Mouse (Mus musculus) embryonic fibroblast, embryonic 13.5 days (primary cell): ENCODE results near the gene Lyrm1. TPM values are rescaled to one million over a fixed set of nuclear protein-coding genes. Genes with fewer than 3 reads are reported as not detected.

Experiments
- H3K27ac ChIP-seq: 2 replicates; pipeline ENCODE4 v1.5.1; 2012; ENCODE audit warnings: low read length, control low read depth, inconsistent platforms; ENCODE audit not compliant: insufficient read depth
- H3K4me1 ChIP-seq: 2 replicates; pipeline ENCODE4 v1.6.1; 2011; ENCODE audit warnings: low read length; ENCODE audit not compliant: control insufficient read depth, insufficient read depth
- H3K4me3 ChIP-seq: 2 replicates; pipeline ENCODE4 v1.5.1; 2011; ENCODE audit warnings: mild to moderate bottlenecking, control low read depth, low read length; ENCODE audit not compliant: insufficient read depth
- CTCF ChIP-seq: IDR thresholded peaks from 2 replicates; pipeline ENCODE4 v1.5.1; 2011; ENCODE audit warnings: mild to moderate bottlenecking, control low read depth, low read length, moderate library complexity, borderline replicate concordance; ENCODE audit not compliant: insufficient read depth
- POLR2A ChIP-seq: IDR thresholded peaks from 2 replicates; pipeline ENCODE4 v1.6.1; 2011; ENCODE audit warnings: low read depth, mild to moderate bottlenecking, control low read depth, low read length, moderate library complexity
- polyA plus RNA-seq: library from polyadenylated mRNA; stranded (reverse); fragments of >200 nt; gene quantifications from 2 replicates; pipeline ENCODE4 v1.2.4, GENCODE M21; 2011; ENCODE audit warnings: low read depth; ENCODE audit not compliant: missing spikeins, insufficient read length

Gene Lyrm1
- polyA plus RNA-seq = 7.1 and 7.9 TPM in 2 replicates

DNA sequence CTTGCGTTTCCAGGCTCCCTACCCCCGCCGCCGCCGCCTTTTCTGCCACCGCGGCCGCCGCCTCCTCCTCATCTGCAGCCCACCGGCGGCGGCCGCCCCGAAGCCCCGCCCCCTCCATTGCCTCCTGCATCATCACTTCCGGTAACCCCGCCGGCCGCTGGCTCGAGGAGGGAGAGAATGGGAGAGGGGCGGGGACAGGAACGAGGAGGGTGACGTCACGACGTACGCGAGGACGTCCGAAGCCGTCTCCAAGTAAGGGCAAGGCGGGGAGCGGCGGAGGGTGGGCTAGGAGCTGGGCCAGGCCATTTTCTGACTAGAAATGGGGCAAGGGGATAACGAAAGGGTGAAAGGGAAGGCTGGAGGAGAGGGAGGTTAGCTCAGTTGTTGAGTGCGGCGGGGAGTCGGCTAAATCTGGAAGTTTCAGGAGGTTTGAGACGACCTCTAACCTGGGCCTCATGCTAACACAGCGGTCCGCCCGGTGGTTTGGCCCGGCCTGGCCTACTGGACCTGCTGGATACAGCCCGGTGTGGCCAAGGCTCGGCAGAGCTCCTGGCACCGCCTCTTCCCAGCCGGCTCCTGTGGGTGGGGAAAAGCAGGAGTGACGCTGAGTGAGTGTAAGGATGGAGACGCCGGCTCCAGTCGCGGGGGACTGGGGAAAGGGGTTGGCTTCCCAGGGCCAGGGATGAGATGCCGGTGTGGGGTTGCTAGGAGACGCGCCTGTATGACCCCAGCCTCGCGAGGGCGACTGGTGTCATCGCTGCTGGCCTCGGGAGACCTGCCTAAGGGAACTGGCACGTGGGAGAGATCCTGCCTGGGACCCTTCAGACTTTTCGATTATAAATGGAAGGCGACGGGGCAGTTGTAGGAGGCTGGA is at the start of gene Lyrm1, which contains the start of gene Dcun1d3:
Gene Lyrm1, plus strand, starts transcription at position 223 of the 874 bp plus-strand sequence.
Gene Dcun1d3, minus strand, starts transcription at position 660 of the 874 bp plus-strand sequence.
- peaks cover 3% of the 10 kb centered on the region; the same call in 1 of the 2 replicates for H3K4me1 ChIP-seq
- TF ChIP-seq POLR2A (peak; percentile 80), CTCF (no peak)
- H3K4me3 ChIP-seq = peak within 1 kb of the TSS; percentile 98
- peak within 1 kb of the TSS; percentile 98 for H3K27ac ChIP-seq

DNA sequence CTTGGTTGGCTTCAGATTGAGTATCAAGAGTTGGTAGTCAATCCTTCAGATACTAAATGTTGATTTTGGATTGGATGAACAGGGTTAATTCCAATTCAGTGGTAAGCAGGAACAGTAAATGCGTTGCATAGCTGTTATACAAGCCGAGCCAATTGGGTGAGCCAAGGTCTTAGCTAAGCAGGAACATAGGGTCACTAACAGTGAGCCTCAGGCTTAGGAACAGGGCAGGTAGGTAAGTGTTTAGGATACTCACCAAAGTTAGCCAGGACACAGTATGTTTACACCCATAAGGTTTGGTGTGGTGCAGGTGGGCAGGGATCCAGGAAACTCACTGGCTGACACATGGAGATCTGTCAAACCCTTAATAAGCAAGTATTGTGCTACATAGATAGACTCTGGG is 48.3 kb upstream of the Lyrm1 start:
- TF ChIP-seq POLR2A (no peak), CTCF (no peak)
- Histone ChIP-seq H3K4me1 (peaks cover 5% of the 10 kb centered on the region; the same call in 1 of the 2 replicates), H3K27ac (no peak overlapping the region), H3K4me3 (no peak overlapping the region)

DNA sequence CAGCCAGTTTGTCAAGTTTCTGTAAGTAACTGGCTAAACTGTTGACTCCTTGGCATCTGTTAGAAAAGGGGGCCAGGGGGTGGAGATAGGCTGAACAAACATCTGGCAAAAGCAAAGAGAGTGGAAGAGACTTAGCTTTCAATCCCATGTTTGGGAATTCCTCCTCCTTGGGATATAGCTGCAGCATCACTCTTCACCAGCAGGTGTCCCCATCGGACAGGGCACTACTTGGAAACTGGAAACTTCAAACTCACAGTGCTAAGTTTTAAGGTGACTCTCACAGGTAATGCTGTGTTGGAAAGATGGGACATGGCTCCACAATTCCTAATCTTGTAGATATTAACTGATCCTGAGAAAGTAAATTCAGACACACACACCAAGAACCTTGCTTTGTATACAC is 46.6 kb upstream of the Lyrm1 start:
- H3K4me1 ChIP-seq = peaks cover 5% of the 10 kb centered on the region; the same call in 1 of the 2 replicates
- H3K27ac ChIP-seq = no peak overlapping the region
- TF ChIP-seq POLR2A (no peak), CTCF (peak; percentile 71; the same call in 1 of the 2 replicates)
- H3K4me3 ChIP-seq = no peak overlapping the region

DNA sequence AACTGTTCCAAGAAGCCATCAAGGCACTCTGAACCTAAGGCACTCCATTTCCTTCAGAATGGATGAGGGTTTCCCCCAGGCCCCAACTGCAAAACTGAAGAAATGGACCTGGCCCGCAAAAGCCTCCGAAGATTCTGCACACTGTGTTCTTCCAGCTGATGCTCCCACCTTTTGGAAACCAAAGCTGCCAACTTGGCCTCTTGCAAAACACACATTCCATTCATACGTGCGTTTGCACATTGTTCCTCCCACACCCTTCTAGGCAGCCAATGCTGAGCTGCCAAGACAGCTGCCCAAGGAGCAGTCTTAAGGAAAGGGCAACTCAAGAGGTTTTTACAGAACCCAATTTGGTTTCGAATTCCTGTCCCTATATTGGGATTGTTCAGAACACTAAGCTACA is 44.9 kb upstream of the Lyrm1 start:
- peaks cover 5% of the 10 kb centered on the region; the same call in 1 of the 2 replicates for H3K4me1 ChIP-seq
- no peak for TF ChIP-seq POLR2A
- no peak for TF ChIP-seq CTCF
- H3K27ac ChIP-seq = peak overlapping the region; percentile 62; the same call in 1 of the 2 replicates
- no peak overlapping the region for H3K4me3 ChIP-seq

DNA sequence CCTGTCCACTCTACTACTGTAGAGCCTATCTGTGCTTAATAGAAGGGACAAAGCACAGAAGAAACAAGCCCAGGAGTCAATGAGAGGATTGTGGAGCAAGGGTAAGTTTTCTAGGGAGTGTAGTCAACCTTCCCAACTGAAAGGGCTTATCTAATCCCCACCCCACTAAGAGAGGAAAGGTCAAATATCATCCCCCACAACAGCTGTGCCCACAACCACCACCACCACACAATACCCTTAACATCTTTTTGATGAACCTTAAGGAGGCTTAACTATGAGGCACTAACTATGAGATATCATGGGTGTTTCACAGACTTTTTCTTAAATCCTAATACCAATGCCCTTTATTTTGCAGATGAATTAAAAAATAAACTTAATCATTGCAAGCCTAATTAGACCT is 43.2 kb upstream of the Lyrm1 start:
- TF ChIP-seq POLR2A = no peak
- no peak for TF ChIP-seq CTCF
- peaks cover 5% of the 10 kb centered on the region; the same call in 1 of the 2 replicates for H3K4me1 ChIP-seq
- no peak overlapping the region for H3K4me3 ChIP-seq
- no peak overlapping the region; the same call in 1 of the 2 replicates for H3K27ac ChIP-seq

DNA sequence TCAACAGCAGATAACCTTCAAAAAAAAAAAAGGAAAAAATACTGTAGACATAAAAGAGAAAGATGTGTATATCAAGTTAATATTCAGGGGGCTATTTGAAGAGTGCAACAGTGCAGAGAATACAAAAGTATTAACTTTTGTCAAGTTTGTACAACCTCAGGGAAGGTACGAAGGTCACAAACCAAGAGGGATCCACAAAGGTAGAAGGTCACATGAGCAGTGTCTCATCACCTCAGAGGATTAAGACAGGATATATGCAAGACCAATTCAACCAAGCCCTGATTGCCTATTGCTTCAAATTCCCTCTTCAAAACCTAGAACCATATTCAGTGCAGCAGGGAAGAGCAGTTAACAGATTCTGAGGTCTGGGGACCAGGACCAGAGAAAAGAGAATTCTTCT is 42.5 kb upstream of the Lyrm1 start:
- TF ChIP-seq CTCF (no peak), POLR2A (no peak)
- no peak overlapping the region for H3K27ac ChIP-seq

DNA sequence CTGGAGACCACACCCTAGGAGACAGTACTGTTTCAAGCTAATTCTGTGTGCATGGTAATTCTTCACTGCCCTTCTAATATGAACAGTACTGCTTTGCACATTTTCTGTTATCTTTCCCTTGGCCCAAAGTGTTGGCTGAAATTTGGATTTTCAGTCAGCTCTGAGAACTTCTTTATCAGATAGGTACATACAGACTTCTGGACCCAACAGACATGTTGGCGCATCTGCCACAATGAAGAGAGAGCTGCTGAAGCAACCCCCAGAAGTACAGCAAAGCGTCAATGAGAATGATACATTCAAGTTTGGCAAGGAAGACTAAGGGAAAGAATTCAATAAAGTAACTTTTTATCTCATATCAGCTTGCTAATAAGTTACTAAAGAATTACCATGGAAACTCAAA is 41.3 kb upstream of the Lyrm1 start:
- no peak overlapping the region for H3K27ac ChIP-seq
- TF ChIP-seq CTCF (no peak), POLR2A (no peak)

More for the DNA sequence above, 42.5 kb upstream of the Lyrm1 start:
- Histone ChIP-seq H3K4me1 (peaks cover 5% of the 10 kb centered on the region; the same call in 1 of the 2 replicates), H3K4me3 (no peak overlapping the region)

DNA sequence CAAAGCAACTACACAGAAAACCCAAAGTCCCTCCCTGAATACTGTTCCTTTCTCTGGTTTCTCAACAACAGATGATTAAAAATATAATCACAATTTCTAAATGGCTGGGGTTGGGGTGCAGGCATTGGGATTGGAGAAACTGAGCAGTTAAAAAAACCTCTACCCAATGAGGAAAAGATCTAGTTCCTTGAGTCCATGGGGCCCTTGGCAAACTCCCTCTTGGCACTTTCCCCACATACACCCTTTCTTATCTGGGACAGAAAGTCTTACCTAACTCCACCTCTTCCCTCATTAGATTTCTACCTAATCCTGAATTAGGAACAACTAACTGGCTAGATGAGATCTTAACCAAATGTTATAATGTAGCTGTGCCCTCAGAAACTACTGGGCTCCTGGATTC is 40.6 kb upstream of the Lyrm1 start:
- no peak for TF ChIP-seq POLR2A
- no peak for TF ChIP-seq CTCF
- H3K4me1 ChIP-seq = peaks cover 5% of the 10 kb centered on the region; the same call in 1 of the 2 replicates
- H3K27ac ChIP-seq = no peak overlapping the region
- no peak overlapping the region for H3K4me3 ChIP-seq

More for the DNA sequence above, 41.3 kb upstream of the Lyrm1 start:
- no peak overlapping the region for H3K4me3 ChIP-seq
- peaks cover 5% of the 10 kb centered on the region; the same call in 1 of the 2 replicates for H3K4me1 ChIP-seq

DNA sequence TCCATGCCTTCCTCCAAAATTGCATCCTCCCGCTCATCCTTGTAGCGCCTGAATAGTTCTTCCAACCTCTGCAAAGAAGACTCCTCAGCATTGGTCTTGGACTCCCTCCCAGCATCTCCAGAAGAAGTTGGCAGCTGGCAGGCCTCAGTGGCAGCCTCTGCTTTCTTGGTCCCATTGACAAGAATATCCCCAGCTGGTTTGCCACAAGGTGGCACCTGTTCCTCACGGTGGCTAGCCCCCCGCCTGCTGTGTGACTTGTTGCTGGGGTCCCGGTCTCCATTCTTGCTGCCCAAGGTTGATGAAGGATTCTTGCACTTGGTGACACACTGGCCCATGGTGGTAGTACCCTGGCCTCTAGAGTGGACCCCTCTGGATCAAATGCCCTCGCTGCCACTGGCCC is 36.2 kb upstream of the Lyrm1 start:
- Histone ChIP-seq H3K4me1 (peaks cover 13% of the 10 kb centered on the region), H3K4me3 (no peak overlapping the region), H3K27ac (no peak overlapping the region)
- TF ChIP-seq POLR2A (no peak), CTCF (no peak)

DNA sequence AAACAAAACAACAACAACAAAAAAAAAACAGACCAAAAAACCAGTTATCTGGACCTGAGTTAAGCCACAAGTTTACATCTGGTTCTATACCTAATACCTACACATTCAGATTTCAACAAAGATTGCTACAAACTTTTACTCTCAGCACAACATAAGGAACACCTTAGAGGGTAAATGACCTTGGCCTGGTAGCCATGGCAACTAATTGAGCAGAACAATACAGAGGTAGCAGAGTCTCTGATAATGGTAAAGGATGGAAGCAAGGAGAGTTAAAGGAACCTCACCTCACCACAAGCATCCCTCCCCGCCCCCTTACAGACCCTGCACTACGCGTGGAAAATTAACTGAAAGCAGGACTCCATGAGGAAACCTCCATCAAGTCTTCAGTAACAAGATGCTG is 35.5 kb upstream of the Lyrm1 start:
- TF ChIP-seq POLR2A (no peak), CTCF (no peak)
- Histone ChIP-seq H3K27ac (peak overlapping the region; percentile 100), H3K4me3 (no peak overlapping the region)

More for the DNA sequence above, 35.5 kb upstream of the Lyrm1 start:
- peaks cover 13% of the 10 kb centered on the region for H3K4me1 ChIP-seq
